Mouse (Mus musculus): Measurements from ENCODE around the gene Cpa5. TPM values are rescaled to one million over a fixed set of nuclear protein-coding genes. Genes with fewer than 3 reads are reported as not detected.

Gene Cpa5
- total and polyA plus RNA-seq, 3 experiments, result not detected

GRCm38 (mm10) chr6:30605672-30606071, 5.1 kb upstream of the Cpa5 start:
- peak; percentile 15 for DNase-seq (ENCODE audit: low read depth, low spot score)
- TF ChIP-seq KAT2A (conservative IDR thresholded peaks at IDR 0.05; ENCODE audit: low read depth, low read length) (no peak), HCFC1 (IDR thresholded peaks at IDR 0.05; ENCODE audit: low read depth, low read length) (no peak), POLR2AphosphoS5 (IDR thresholded peaks at IDR 0.05; ENCODE audit: borderline replicate concordance, low read depth, low read length) (no peak), ZC3H11A (IDR thresholded peaks at IDR 0.05; ENCODE audit: low read depth, low read length) (no peak), MEF2A (IDR thresholded peaks at IDR 0.05; ENCODE audit: extremely low read depth, insufficient replicate concordance, low read depth, low read length, poor library complexity, severe bottlenecking) (no peak), CHD2 (IDR thresholded peaks at IDR 0.05; ENCODE audit: low read length) (no peak), ETS1 (IDR thresholded peaks at IDR 0.05; ENCODE audit: low read depth, low read length) (no peak)
- H3K36me3 ChIP-seq (ENCODE audit: control insufficient read depth in 1 of 2, insufficient read depth in 2 of 2, low read length in 2 of 2), result no peaks in the 10 kb centered on the region
- no peaks in the 10 kb centered on the region for H3K79me2 ChIP-seq (ENCODE audit: control insufficient read depth, insufficient read depth, low read length, poor library complexity)
- H3K4me3 ChIP-seq (ENCODE audit: control insufficient read depth in 1 of 2, insufficient read depth in 1 of 2, low read depth in 2 of 2, low read length in 2 of 2), result no peak overlapping the region
- H3K27ac ChIP-seq (ENCODE audit: control insufficient read depth, low read depth, low read length), result no peak overlapping the region
- H3K9me3 ChIP-seq (replicated peaks; ENCODE audit: insufficient read depth, low read length), result no peaks in the 10 kb centered on the region
- no peak overlapping the region for H3K9ac ChIP-seq (ENCODE audit: control insufficient read depth, low read depth, low read length, poor library complexity, severe bottlenecking)
- peaks cover 13 to 27% of the 10 kb centered on the region in 2 experiments for H3K27me3 ChIP-seq (ENCODE audit: control insufficient read depth in 1 of 2, insufficient read depth in 2 of 2, low read length in 2 of 2)
- no peaks in the 10 kb centered on the region for H3K4me1 ChIP-seq (ENCODE audit: control insufficient read depth in 1 of 2, insufficient read depth in 2 of 2, low read length in 2 of 2)

- Histone ChIP-seq H3K9ac (ENCODE audit: control insufficient read depth, low read depth, low read length, poor library complexity, severe bottlenecking) (no peak overlapping the region), H3K79me2 (ENCODE audit: control insufficient read depth, insufficient read depth, low read length, poor library complexity) (no peaks in the 10 kb centered on the region), H3K27ac (ENCODE audit: control insufficient read depth, low read depth, low read length) (no peak overlapping the region), H3K9me3 (replicated peaks; ENCODE audit: insufficient read depth, low read length) (no peaks in the 10 kb centered on the region), H3K4me3 (ENCODE audit: control insufficient read depth in 1 of 2, insufficient read depth in 1 of 2, low read depth in 2 of 2, low read length in 2 of 2) (no peak overlapping the region), H3K36me3 (ENCODE audit: control insufficient read depth in 1 of 2, insufficient read depth in 2 of 2, low read length in 2 of 2) (no peaks in the 10 kb centered on the region), H3K27me3 (ENCODE audit: control insufficient read depth in 1 of 2, insufficient read depth in 2 of 2, low read length in 2 of 2) (peaks cover 2 to 19% of the 10 kb centered on the region in 2 experiments; a peak in 3 of 4 replicates), H3K4me1 (ENCODE audit: control insufficient read depth in 1 of 2, insufficient read depth in 2 of 2, low read length in 2 of 2) (no peaks in the 10 kb centered on the region)
- no peak for TF ChIP-seq MEF2A (IDR thresholded peaks at IDR 0.05; ENCODE audit: extremely low read depth, insufficient replicate concordance, low read depth, low read length, poor library complexity, severe bottlenecking)
- TF ChIP-seq BHLHE40 (IDR thresholded peaks at IDR 0.05; ENCODE audit: borderline replicate concordance, low read depth, low read length), result no peak
- TF ChIP-seq NRF1 (IDR thresholded peaks at IDR 0.05; ENCODE audit: insufficient read depth, low read depth, low read length, poor library complexity, severe bottlenecking), result no peak
- no peak for TF ChIP-seq ZNF384 (IDR thresholded peaks at IDR 0.05; ENCODE audit: low read depth, low read length)
- TF ChIP-seq E2F4 (IDR thresholded peaks at IDR 0.05; ENCODE audit: borderline replicate concordance, low read depth, low read length), result no peak
- TF ChIP-seq USF1 (IDR thresholded peaks at IDR 0.05; ENCODE audit: low read depth, low read length), result no peak
- TF ChIP-seq SIN3A (IDR thresholded peaks at IDR 0.05; ENCODE audit: low read length), result no peak
- TF ChIP-seq MYC (IDR thresholded peaks at IDR 0.05; ENCODE audit: low read depth, low read length), result no peak
- no peak for TF ChIP-seq JUND (IDR thresholded peaks at IDR 0.05; ENCODE audit: low read depth, low read length)
- TF ChIP-seq RAD21 (IDR thresholded peaks at IDR 0.05; ENCODE audit: low read depth, low read length), result no peak
- TF ChIP-seq POLR2AphosphoS2 (IDR thresholded peaks at IDR 0.05; ENCODE audit: low read length), result no peak
- no peak for TF ChIP-seq MAZ (IDR thresholded peaks at IDR 0.05; ENCODE audit: low read depth, low read length)
- no peak for TF ChIP-seq TAL1 (IDR thresholded peaks at IDR 0.05; ENCODE audit: low read length)
- no peak for TF ChIP-seq ETS1 (IDR thresholded peaks at IDR 0.05; ENCODE audit: low read depth, low read length)
- TF ChIP-seq CTCF (IDR thresholded peaks at IDR 0.05 in 2 of 3, conservative IDR thresholded peaks at IDR 0.05 in 1 of 3; ENCODE audit: control insufficient read depth in 1 of 3, insufficient read depth in 1 of 3, low read depth in 2 of 3, low read length in 3 of 3, poor library complexity in 1 of 3, severe bottlenecking in 1 of 3), result no peak
- no peak for DNase-seq (ENCODE audit: low read depth, low spot score)
Measured at GRCm38 (mm10) chr6:30611212-30611611, 402 bp downstream of the Cpa5 start.
